In the genomic region with DNA sequence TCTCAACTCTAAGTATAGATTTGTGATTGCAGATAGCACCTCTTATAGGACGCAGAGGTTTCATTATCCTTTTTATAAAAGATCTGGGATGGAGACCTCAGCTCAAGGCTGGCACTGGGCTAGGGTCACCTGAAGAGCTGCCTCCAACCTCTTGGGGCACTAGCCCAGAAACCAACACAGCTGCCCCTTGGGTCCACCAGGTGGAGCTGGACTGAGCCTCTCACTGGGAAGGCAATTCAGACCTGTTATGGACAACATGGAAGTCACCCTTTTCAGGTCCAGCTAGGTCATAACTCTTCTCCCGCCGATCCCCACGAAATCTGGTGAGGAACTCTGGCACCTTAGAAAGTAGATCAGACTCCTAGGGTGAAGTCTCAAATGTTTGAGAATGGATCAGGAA, we compare ENCODE assay signal across 9 mouse cellular contexts.
DNase-seq lines count a peak whose midpoint lies in the region; ATAC-seq and TF ChIP-seq lines count a peak whose summit lies in the region.
"Had no signal": no experiment of that assay in that cellular context is flagged by ENCODE, and none has a peak within 500 bp of the region (broad histone marks: within the 10 kb centered on the region; RNA-seq: fewer than 3 reads in every experiment).

No protein-coding gene starts in this region.

- no peak overlapping the region for H3K4me2 ChIP-seq in midbrain, embryonic 14.5 days (ENCODE audit: low read length)
- no peak overlapping the region for H3K4me2 ChIP-seq in midbrain, embryonic 15.5 days
- H3K4me2 ChIP-seq in midbrain, embryonic 16.5 days (ENCODE audit: low read length) = no peak overlapping the region

- H3K9ac ChIP-seq in midbrain, embryonic 14.5 days (replicated peaks; ENCODE audit: low read length) = no peak overlapping the region
- H3K9ac ChIP-seq in midbrain, embryonic 15.5 days = no peak overlapping the region
- no peak overlapping the region for H3K9ac ChIP-seq in midbrain, embryonic 16.5 days (ENCODE audit: low read depth, low read length)

- TF ChIP-seq CTCF in embryonic fibroblast, embryonic 13.5 days (IDR thresholded peaks at IDR 0.05; ENCODE audit: borderline replicate concordance, insufficient read depth, low read length) = 0 out of 2 replicates have a peak, but pooled peaks have one; percentile 36

- DNase-seq in adrenal gland, adult (ENCODE audit: inconsistent age in 2 of 2, low spot score in 1 of 2) = peak; percentile 54 to 71
- DNase-seq in adrenal gland, postnatal 4 days (ENCODE audit: low spot score in 2 of 2) = no peak
- peak; percentile 35 for DNase-seq in midbrain, embryonic 14.5 days
- DNase-seq in lung, postnatal 10 days = peak; percentile 67
- no peak for DNase-seq in T-cell, adult 2 months (ENCODE audit: low spot score)

- H3K27ac ChIP-seq in midbrain, embryonic 14.5 days (replicated peaks; ENCODE audit: low read depth, low read length) = no peak overlapping the region
- H3K27ac ChIP-seq in midbrain, embryonic 15.5 days = no peak overlapping the region
- H3K27ac ChIP-seq in embryonic fibroblast, embryonic 13.5 days (ENCODE audit: insufficient read depth, low read length) = no peak overlapping the region
- no peak overlapping the region for H3K27ac ChIP-seq in midbrain, embryonic 16.5 days (ENCODE audit: low read length)

- H3K27me3 ChIP-seq in midbrain, embryonic 14.5 days (ENCODE audit: control insufficient read depth, insufficient read depth, low read length) = no peaks in the 10 kb centered on the region
- H3K27me3 ChIP-seq in midbrain, embryonic 15.5 days (replicated peaks) = no peaks in the 10 kb centered on the region
- no peaks in the 10 kb centered on the region for H3K27me3 ChIP-seq in midbrain, embryonic 16.5 days (ENCODE audit: control insufficient read depth, insufficient read depth, low read depth, low read length)

- no peaks in the 10 kb centered on the region for H3K4me1 ChIP-seq in midbrain, embryonic 14.5 days (ENCODE audit: control insufficient read depth, insufficient read depth, low read length)
- no peaks in the 10 kb centered on the region for H3K4me1 ChIP-seq in midbrain, embryonic 15.5 days
- no peaks in the 10 kb centered on the region for H3K4me1 ChIP-seq in embryonic fibroblast, embryonic 13.5 days (ENCODE audit: control insufficient read depth, insufficient read depth, low read length)
- no peaks in the 10 kb centered on the region for H3K4me1 ChIP-seq in midbrain, embryonic 16.5 days (ENCODE audit: control insufficient read depth, insufficient read depth, low read length)

- H3K4me3 ChIP-seq in midbrain, embryonic 14.5 days (replicated peaks; ENCODE audit: low read depth, low read length) = no peak overlapping the region
- no peak overlapping the region for H3K4me3 ChIP-seq in midbrain, embryonic 15.5 days
- H3K4me3 ChIP-seq in embryonic fibroblast, embryonic 13.5 days (ENCODE audit: insufficient read depth, low read length) = no peak overlapping the region
- H3K4me3 ChIP-seq in midbrain, embryonic 16.5 days (ENCODE audit: low read depth, low read length) = no peak overlapping the region
- H3K4me3 ChIP-seq: erythroblast, embryonic 14.5 days had no signal

- TF ChIP-seq POLR2A in embryonic fibroblast, embryonic 13.5 days (IDR thresholded peaks at IDR 0.05; ENCODE audit: low read depth, low read length) = no peak

- ATAC-seq in midbrain, embryonic 14.5 days (ENCODE audit: low FRiP score, low TSS enrichment) = no peak
- no peak for ATAC-seq in midbrain, embryonic 15.5 days (replicated peaks)
- ATAC-seq in midbrain, embryonic 16.5 days = no peak

- peaks cover 71% of the 10 kb centered on the region for H3K36me3 ChIP-seq in midbrain, embryonic 14.5 days (ENCODE audit: control insufficient read depth, insufficient read depth, low read length)
- peaks cover 31% of the 10 kb centered on the region; the same call in 1 of the 2 replicates for H3K36me3 ChIP-seq in midbrain, embryonic 15.5 days (replicated peaks)
- H3K36me3 ChIP-seq in midbrain, embryonic 16.5 days (ENCODE audit: control insufficient read depth, insufficient read depth, low read length) = peaks cover 48% of the 10 kb centered on the region

- 89% methylated on average over 4 of the region's 4 CpGs for WGBS in midbrain, embryonic 14.5 days
- WGBS in midbrain, embryonic 15.5 days = 95% methylated on average over 4 of the region's 4 CpGs
- 88% methylated on average over 4 of the region's 4 CpGs for WGBS in midbrain, embryonic 16.5 days

- no peaks in the 10 kb centered on the region for H3K9me3 ChIP-seq in midbrain, embryonic 14.5 days (ENCODE audit: control insufficient read depth, low read length)
- no peaks in the 10 kb centered on the region for H3K9me3 ChIP-seq in midbrain, embryonic 15.5 days
- H3K9me3 ChIP-seq in midbrain, embryonic 16.5 days (replicated peaks; ENCODE audit: control insufficient read depth, low read length, poor library complexity, severe bottlenecking) = no peaks in the 10 kb centered on the region

Comparison
In these comparisons a context has a peak if more than half of its experiments do, and no peak if none do; other contexts are left out.
1. DNase-seq: peak in adrenal gland, adult (2 of 2), midbrain, embryonic 14.5 days (single experiment) and lung, postnatal 10 days (single experiment); none in adrenal gland, postnatal 4 days (0 of 2) and T-cell, adult 2 months (single experiment).